Mouse (Mus musculus) granulocyte monocyte progenitor cell, adult 5-6 weeks (primary cell): ENCODE data around the gene Vezt. TPM values are rescaled to one million over a fixed set of nuclear protein-coding genes. Genes with fewer than 3 reads are reported as not detected.

Experiments
- total RNA-seq, 2 experiments: library from RNA; stranded (forward) in 1 of 2; stranded (reverse) in 1 of 2; fragments of 200-712, 200-1000 nt in 1 of 2; fragments of >200 nt in 1 of 2; fragmentation: Nextera tagmentation in 1 of 2; gene quantifications; 2 replicates each; pipeline ENCODE4 v1.2.3; 2014 to 2017

The Vezt gene
- total RNA-seq, 2 experiments from 2014 or later: 8.4 to 10.4 TPM

Other genes with a start within 250 kb of the Vezt start
- gene Usp44, start 204.3 kb downstream of the Vezt start, total RNA-seq (2014; fragmentation: Nextera tagmentation): 1.3 and 1.6 TPM in 2 replicates
- 1.6 and 2.9 TPM in 2 replicates for gene Usp44, start 204.3 kb downstream of the Vezt start, total RNA-seq (2017)
- 214 and 233 TPM in 2 replicates for gene Metap2, start 138.7 kb downstream of the Vezt start, total RNA-seq (2014; fragmentation: Nextera tagmentation)
- gene Metap2, start 138.7 kb downstream of the Vezt start, total RNA-seq (2017): 337 and 338 TPM in 2 replicates
- 0.77 and 1.8 TPM in 2 replicates for gene Fgd6, start 184 bp upstream of the Vezt start, total RNA-seq (2014; fragmentation: Nextera tagmentation)
- gene Fgd6, start 184 bp upstream of the Vezt start, total RNA-seq (2017): 0.05 and 0.22 TPM in 2 replicates
- gene Nr2c1, start 112.2 kb upstream of the Vezt start, total RNA-seq (2014; fragmentation: Nextera tagmentation): 5.5 and 10.2 TPM in 2 replicates
- gene Nr2c1, start 112.2 kb upstream of the Vezt start, total RNA-seq (2017): 5.2 and 8.0 TPM in 2 replicates
- gene Ndufa12, start 162.9 kb upstream of the Vezt start, total RNA-seq (2014; fragmentation: Nextera tagmentation): 202 and 216 TPM in 2 replicates
- 350 and 390 TPM in 2 replicates for gene Ndufa12, start 162.9 kb upstream of the Vezt start, total RNA-seq (2017)